Mouse (Mus musculus) G1E (cell line): ENCODE data around the gene Kdm1a. TPM values are rescaled to one million over a fixed set of nuclear protein-coding genes. Genes with fewer than 3 reads are reported as not detected.

ENCODE experiments used
- ATAC-seq: 2 replicates; pipeline ENCODE4 v1.8.0; 2016; ENCODE audit warnings: mild to moderate bottlenecking; ENCODE audit not compliant: insufficient number of reproducible peaks, poor library complexity, low FRiP score, severe bottlenecking; ENCODE audit errors: extremely low read depth
- DNase-seq: peaks from one replicate; pipeline ENCODE4 v3.0.0; 2012; ENCODE audit warnings: low spot score
- H3K27me3 ChIP-seq: 2 replicates; pipeline ENCODE4 v1.6.1; 2012; ENCODE audit warnings: mild to moderate bottlenecking, low read length, inconsistent platforms; ENCODE audit not compliant: insufficient read depth
- H3K36me3 ChIP-seq: replicated peaks from 2 replicates; pipeline ENCODE3; 2012; ENCODE audit warnings: mild to moderate bottlenecking, inconsistent platforms
- H3K4me1 ChIP-seq: 2 replicates; pipeline ENCODE4 v1.6.1; 2012; ENCODE audit warnings: low read depth, low read length, inconsistent platforms, mixed read lengths; ENCODE audit not compliant: insufficient read depth
- H3K4me3 ChIP-seq: 2 replicates; pipeline ENCODE4 v1.5.1; 2012; ENCODE audit warnings: low read depth, mild to moderate bottlenecking, inconsistent platforms, low read length, moderate library complexity, mixed read lengths
- H3K9me3 ChIP-seq: replicated peaks from 2 replicates; pipeline ENCODE4 v1.6.1; 2012; ENCODE audit warnings: inconsistent platforms
- CTCF ChIP-seq: IDR thresholded peaks from 2 replicates; pipeline ENCODE4 v1.5.1; 2012; ENCODE audit warnings: low read depth, low read length, inconsistent platforms, mixed read lengths
- GATA1 ChIP-seq: IDR thresholded peaks from 2 replicates; pipeline ENCODE4 v1.6.1; 2012; ENCODE audit warnings: borderline replicate concordance, low read length, inconsistent platforms, mixed read lengths
- GATA2 ChIP-seq: IDR thresholded peaks from 2 replicates; pipeline ENCODE4 v1.6.1; 2012; ENCODE audit warnings: low read depth, low read length, inconsistent platforms, borderline replicate concordance
- POLR2AphosphoS5 ChIP-seq: IDR thresholded peaks from 2 replicates; pipeline ENCODE4 v1.6.1; 2012; ENCODE audit warnings: low read depth, low read length, inconsistent platforms; ENCODE audit not compliant: insufficient replicate concordance
- TAL1 ChIP-seq: conservative IDR thresholded peaks from 2 replicates; pipeline ENCODE4 v1.6.1; 2012; ENCODE audit warnings: low read depth, low read length, inconsistent platforms, mixed read lengths
- polyA plus RNA-seq: library from polyadenylated mRNA; stranded (reverse); fragments of >175 nt; gene quantifications from 2 replicates; pipeline ENCODE4 v1.2.3, GENCODE M21; 2012
- total RNA-seq, 2 experiments: library from RNA; stranded (forward) in 1 of 2; stranded (reverse) in 1 of 2; fragments of 200-1000 nt in 1 of 2; fragments of >200 nt in 1 of 2; fragmentation: Nextera tagmentation in 1 of 2; gene quantifications; 2 replicates each; pipeline ENCODE4 v1.2.3; 2014 to 2017

Kdm1a gene
- total and polyA plus RNA-seq, 3 experiments, result 29.3 to 107 (median 86.3) TPM

DNA sequence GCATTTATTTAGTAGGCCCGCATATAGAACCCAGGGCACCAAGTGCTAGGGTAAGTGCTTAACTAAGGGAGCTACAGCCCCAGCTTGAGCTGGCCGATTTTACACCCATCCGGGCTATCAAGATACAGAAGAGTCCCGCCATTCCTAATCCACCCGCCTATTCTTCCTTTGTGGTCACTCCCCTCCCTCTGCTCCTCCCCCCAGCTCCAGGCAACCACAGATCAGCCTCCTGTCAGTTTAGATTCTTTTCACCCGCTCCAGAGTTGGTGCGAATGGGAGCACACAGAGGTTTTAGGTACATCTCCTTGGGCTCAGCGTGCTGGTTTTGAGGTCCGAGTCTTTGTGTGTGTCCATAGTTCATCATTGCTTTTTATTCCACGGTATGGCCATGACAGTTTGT, 36.4 kb upstream of the Kdm1a start:
- no peak for ATAC-seq
- H3K36me3 ChIP-seq, result no peaks in the 10 kb centered on the region

DNA sequence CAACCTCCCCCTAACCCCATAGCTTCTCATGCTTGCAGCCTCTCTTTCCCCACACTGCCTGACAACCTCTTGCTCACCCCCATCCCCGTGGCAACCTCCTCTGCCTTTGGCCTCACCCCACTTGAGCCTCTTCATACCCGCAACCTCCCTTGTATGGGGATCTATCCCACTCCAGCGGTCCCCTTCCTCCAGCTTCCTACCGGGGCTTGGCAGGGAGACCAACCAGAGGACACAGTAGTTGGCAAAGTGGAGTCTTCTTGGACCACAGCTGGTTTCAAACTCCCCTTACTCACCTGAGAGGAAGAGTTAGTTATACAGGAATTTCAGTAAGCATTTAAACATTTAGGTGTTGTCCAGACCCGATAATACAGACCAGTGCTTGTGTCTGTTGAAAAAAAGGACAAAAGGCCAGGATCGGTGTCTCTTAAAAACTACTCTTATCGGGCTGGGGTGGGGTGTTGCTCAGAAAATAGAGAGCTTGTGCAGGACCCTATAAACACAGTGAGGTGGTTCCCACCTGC, 35.8 kb upstream of the Kdm1a start:
- Histone ChIP-seq H3K36me3 (no peaks in the 10 kb centered on the region), H3K27me3 (peaks cover 12% of the 10 kb centered on the region; the same call in 1 of the 2 replicates), H3K4me1 (no peaks in the 10 kb centered on the region), H3K9me3 (peaks cover 8% of the 10 kb centered on the region), H3K4me3 (no peak overlapping the region)
- TF ChIP-seq POLR2AphosphoS5 (no peak), GATA2 (no peak), CTCF (no peak), TAL1 (no peak), GATA1 (no peak)
- DNase-seq (no peak), ATAC-seq (no peak)

More for the DNA sequence above, 36.4 kb upstream of the Kdm1a start:
- Histone ChIP-seq H3K27me3 (peaks cover 13% of the 10 kb centered on the region; the same call in 1 of the 2 replicates), H3K9me3 (peaks cover 8% of the 10 kb centered on the region), H3K4me1 (no peaks in the 10 kb centered on the region), H3K4me3 (no peak overlapping the region)
- no peak for TF ChIP-seq CTCF
- TF ChIP-seq GATA2, result no peak
- TF ChIP-seq GATA1, result no peak
- no peak for TF ChIP-seq TAL1
- TF ChIP-seq POLR2AphosphoS5, result no peak
- DNase-seq, result no peak

DNA sequence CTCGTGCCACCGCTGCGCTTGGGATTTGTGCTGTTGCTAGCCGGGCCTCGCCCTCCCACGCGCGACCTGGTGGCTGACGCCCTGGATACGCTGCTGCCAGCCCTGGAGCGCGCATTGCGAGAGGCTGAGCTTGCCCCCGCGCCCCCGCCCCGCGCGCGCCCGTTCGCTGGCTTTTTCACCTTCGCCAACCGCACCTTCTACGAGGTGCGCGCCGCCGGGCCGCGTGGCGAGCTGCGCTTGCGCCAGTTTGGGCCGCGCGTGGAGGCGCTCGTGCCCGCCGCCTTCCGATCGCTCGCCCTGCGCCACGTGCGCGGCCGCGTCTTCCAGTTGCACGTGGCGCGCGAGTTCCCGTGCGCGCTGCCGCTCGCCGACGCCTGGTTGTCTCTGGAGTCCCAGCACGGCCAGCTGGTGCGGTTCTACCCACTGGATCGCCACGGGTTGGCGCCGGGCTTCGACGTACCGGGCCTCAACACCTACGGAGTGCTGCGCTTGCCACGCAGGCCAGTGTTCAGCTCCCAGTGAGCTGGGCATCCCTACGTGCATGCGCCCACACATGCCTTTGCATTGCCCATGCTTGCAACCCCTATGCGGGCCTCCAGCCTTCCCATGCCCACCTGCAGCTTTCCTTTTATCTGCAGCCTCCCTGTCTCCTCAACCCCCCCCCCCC, 35.2 kb upstream of the Kdm1a start:
- no peak for DNase-seq
- no peak for ATAC-seq
- Histone ChIP-seq H3K27me3 (peaks cover 13% of the 10 kb centered on the region; the same call in 1 of the 2 replicates), H3K36me3 (no peaks in the 10 kb centered on the region), H3K4me1 (no peaks in the 10 kb centered on the region; the same call in 1 of the 2 replicates), H3K4me3 (0 out of 2 replicates have a peak overlapping the region, but pooled peaks have one; percentile 20), H3K9me3 (peaks cover 8% of the 10 kb centered on the region)
- TF ChIP-seq TAL1, result no peak
- TF ChIP-seq POLR2AphosphoS5, result no peak
- no peak for TF ChIP-seq GATA1
- TF ChIP-seq GATA2, result no peak
- TF ChIP-seq CTCF, result no peak

DNA sequence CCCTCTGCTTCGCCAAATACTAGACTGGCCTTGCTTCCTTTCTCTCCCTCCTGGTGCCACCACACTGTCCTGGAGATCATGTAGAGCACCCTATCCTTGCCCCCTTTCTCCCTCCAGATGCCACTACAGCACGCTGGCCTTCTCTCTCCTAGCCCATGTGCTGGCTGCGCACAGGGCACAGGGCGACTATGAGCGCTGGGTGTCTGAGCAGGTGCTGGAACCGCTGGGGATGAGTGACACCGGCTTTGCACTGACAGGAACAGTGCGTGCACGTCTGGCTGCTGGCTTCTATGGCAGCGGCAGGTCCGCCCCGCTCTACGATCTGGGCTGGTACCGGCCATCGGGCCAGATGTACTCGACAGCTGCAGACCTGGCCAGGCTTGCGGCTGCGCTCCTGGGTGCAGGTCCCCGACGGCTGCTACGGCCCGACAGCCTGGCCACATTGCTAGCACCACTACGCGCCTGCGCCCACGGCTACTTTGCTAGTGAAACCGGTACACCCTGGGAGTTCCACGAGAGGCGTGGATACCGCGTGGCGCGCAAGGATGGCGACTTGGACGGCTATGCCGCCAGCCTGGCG, 34.5 kb upstream of the Kdm1a start:
- no peaks in the 10 kb centered on the region; the same call in 1 of the 2 replicates for H3K4me1 ChIP-seq
- no peak for TF ChIP-seq GATA2
- no peak for TF ChIP-seq POLR2AphosphoS5
- TF ChIP-seq GATA1, result no peak
- no peak for TF ChIP-seq CTCF
- no peak for TF ChIP-seq TAL1
- H3K27me3 ChIP-seq, result peaks cover 14% of the 10 kb centered on the region; the same call in 1 of the 2 replicates
- ATAC-seq, result no peak
- H3K9me3 ChIP-seq, result peaks cover 8% of the 10 kb centered on the region
- no peaks in the 10 kb centered on the region for H3K36me3 ChIP-seq
- peak overlapping the region; percentile 20; the same call in 1 of the 2 replicates for H3K4me3 ChIP-seq
- DNase-seq, result no peak

DNA sequence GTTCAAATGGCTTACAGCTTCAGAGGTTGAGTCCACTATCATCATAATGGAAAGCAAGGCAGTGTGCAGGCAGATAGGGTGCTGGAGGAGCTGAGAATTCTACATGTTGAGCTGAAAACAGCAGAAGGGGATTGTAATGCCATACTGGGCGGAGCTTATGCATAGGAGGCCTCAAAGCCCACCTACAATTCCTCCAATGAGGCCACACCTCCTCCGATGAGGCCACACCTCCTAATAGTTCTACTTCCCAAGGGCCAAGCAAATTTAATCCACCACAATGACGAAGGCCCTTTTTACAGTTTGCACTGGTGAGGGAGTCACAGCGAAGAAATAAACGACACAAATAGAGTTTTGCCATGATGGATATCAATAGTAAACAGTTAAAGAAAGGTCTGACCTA, 34.0 kb upstream of the Kdm1a start:
- ATAC-seq (no peak), DNase-seq (no peak)
- Histone ChIP-seq H3K27me3 (peaks cover 14% of the 10 kb centered on the region; the same call in 1 of the 2 replicates), H3K9me3 (peaks cover 8% of the 10 kb centered on the region), H3K4me3 (no peak overlapping the region), H3K36me3 (no peaks in the 10 kb centered on the region), H3K4me1 (no peaks in the 10 kb centered on the region; the same call in 1 of the 2 replicates)
- TF ChIP-seq POLR2AphosphoS5 (no peak), CTCF (no peak), GATA2 (no peak), TAL1 (no peak), GATA1 (no peak)

DNA sequence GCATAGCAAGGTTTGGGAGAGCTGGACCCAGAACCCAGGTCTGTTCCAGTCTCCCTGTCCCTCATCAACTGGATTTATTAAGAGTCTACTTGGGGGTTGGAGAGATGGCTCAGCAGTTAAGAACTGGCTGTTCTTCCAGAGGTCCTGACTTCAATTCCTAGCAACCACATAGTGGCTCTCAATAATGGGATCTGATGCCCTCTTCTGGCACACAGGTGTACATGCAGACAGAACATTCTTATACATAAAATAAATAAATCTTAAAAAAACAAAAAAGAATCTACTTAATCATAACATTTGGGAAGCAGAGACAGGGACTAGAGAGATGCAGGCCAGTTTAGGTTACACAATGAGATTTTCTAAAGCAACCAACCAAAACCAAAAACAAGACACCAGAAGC, 33.5 kb upstream of the Kdm1a start:
- DNase-seq (no peak), ATAC-seq (no peak)
- TF ChIP-seq CTCF, result no peak
- TF ChIP-seq TAL1, result no peak
- TF ChIP-seq POLR2AphosphoS5, result no peak
- TF ChIP-seq GATA1, result no peak
- no peak for TF ChIP-seq GATA2
- Histone ChIP-seq H3K36me3 (no peaks in the 10 kb centered on the region), H3K4me3 (no peak overlapping the region), H3K27me3 (peaks cover 17% of the 10 kb centered on the region; the same call in 1 of the 2 replicates), H3K4me1 (no peaks in the 10 kb centered on the region; the same call in 1 of the 2 replicates), H3K9me3 (peaks cover 8% of the 10 kb centered on the region)
